Mouse (Mus musculus) cortical plate, adult 2 months (tissue): ENCODE data around the gene Pigk. TPM values are rescaled to one million over a fixed set of nuclear protein-coding genes. Genes with fewer than 3 reads are reported as not detected.

Source experiments
- H3K27ac ChIP-seq: fragments of 200-500 bp; 2 replicates; pipeline ENCODE4 v1.5.1; 2012; ENCODE audit warnings: low read length, control low read depth, inconsistent platforms; ENCODE audit not compliant: insufficient read depth
- H3K4me1 ChIP-seq: fragments of 200-500 bp; 2 replicates; pipeline ENCODE4 v1.6.1; 2011; ENCODE audit warnings: low read length; ENCODE audit not compliant: control insufficient read depth, insufficient read depth
- H3K4me3 ChIP-seq: fragments of 200-500 bp; 2 replicates; pipeline ENCODE4 v1.5.1; 2011; ENCODE audit warnings: mild to moderate bottlenecking, low read length, control low read depth; ENCODE audit not compliant: insufficient read depth
- CTCF ChIP-seq: fragments of 200-500 bp; IDR thresholded peaks from 2 replicates; pipeline ENCODE4 v1.5.1; 2011; ENCODE audit warnings: mild to moderate bottlenecking, control low read depth, low read length; ENCODE audit not compliant: insufficient read depth; ENCODE audit errors: extremely low read depth
- POLR2A ChIP-seq: fragments of 200-500 bp; IDR thresholded peaks from 2 replicates; pipeline ENCODE4 v1.6.1; 2011; ENCODE audit warnings: mild to moderate bottlenecking, low read length, control low read depth; ENCODE audit not compliant: insufficient read depth; ENCODE audit errors: extremely low read depth
- polyA plus RNA-seq: library from polyadenylated mRNA; depleted of rRNA; stranded (reverse); fragments of >200 nt; gene quantifications from 2 replicates; pipeline ENCODE4 v1.2.3, GENCODE M21; 2012

The Pigk gene
- polyA plus RNA-seq, 1 experiment = 25.2 TPM

DNA sequence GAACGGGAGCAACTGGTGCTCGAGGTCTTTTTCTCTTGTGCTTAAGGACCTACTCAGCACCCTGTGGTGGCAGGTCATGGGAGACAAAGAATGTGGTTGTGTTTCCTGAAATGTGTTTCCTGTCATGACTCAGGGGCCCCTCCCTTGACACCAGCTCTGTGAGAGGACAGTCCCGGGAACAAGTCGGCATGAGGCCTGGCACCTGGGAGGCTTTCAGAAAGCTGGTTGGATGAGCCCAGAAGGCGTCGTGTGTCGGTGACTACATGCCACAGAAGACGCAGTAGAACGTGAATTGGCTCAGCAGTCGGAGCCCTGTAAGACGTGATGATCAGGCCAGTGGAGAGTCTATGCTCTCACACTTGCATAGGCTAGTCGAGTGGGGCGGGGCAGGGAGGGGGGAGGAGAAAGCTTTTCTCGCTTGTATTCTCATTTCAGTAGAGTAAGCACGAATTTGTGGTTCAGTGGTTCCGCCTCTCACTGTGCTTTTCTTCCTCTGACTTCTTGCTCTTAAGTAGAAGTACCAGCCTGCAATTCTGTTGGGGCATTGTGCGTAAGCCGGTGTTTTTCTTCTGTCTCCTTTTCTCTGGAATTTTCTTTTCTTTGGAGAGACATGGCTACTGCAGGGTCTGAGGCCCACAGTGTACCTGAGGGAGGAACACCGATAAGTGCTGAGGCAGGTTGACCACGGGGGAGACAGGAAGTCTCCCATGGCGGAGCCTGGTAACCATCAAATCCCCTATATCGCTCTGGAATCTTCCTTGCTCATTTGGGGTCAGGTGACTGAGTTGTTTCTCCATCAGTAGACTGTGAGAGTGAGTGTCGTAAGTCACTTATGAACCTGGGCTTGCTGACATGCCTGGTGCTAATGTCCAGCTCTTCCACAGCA is 198.6 kb downstream of the Pigk start:
- H3K4me1 ChIP-seq = 0 out of 2 replicates have a peak, but pooled peaks cover 2% of the 10 kb centered on the region
- TF ChIP-seq CTCF = no peak
- TF ChIP-seq POLR2A = no peak
- no peak overlapping the region for H3K27ac ChIP-seq
- H3K4me3 ChIP-seq = no peak overlapping the region

- TF ChIP-seq CTCF (no peak), POLR2A (no peak)
- H3K4me1 ChIP-seq = 0 out of 2 replicates have a peak, but pooled peaks cover 2% of the 10 kb centered on the region
- no peak overlapping the region for H3K27ac ChIP-seq
- no peak overlapping the region for H3K4me3 ChIP-seq
These were observed 199.2 kb downstream of the Pigk start for GRCm38 (mm10) chr3:152913150-152913549.

- TF ChIP-seq POLR2A = no peak
- no peak for TF ChIP-seq CTCF
- Histone ChIP-seq H3K4me1 (0 out of 2 replicates have a peak, but pooled peaks cover 2% of the 10 kb centered on the region), H3K4me3 (no peak overlapping the region), H3K27ac (no peak overlapping the region)
These were observed 199.7 kb downstream of the Pigk start for GRCm38 (mm10) chr3:152913625-152914024.

DNA sequence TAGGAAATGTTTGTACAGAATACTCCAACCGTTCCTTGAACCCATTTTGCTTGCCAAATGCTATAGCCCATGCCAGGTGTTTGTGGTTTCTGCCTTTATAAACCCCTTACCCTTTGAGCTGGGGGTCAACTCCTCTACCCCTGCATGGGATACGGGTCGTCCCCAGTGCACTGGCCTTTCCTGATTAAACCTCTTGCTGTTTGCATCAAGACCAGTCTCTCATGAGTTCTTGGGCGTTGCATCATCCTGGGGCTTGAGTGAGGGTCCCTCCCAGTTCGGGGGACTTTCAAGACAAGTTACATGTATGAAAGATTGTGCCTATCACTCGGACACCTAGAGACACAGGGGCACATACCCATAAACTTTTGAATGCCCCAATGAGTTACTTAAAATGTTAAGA is 200.5 kb downstream of the Pigk start:
- Histone ChIP-seq H3K4me1 (0 out of 2 replicates have a peak, but pooled peaks cover 1% of the 10 kb centered on the region), H3K4me3 (no peak overlapping the region), H3K27ac (no peak overlapping the region)
- TF ChIP-seq POLR2A (no peak), CTCF (no peak)

- TF ChIP-seq CTCF (no peak), POLR2A (no peak)
- Histone ChIP-seq H3K4me1 (no peaks in the 10 kb centered on the region), H3K4me3 (no peak overlapping the region), H3K27ac (no peak overlapping the region)
These were observed 203.7 kb downstream of the Pigk start for GRCm38 (mm10) chr3:152917579-152917978.

- Histone ChIP-seq H3K4me3 (no peak overlapping the region), H3K4me1 (no peaks in the 10 kb centered on the region), H3K27ac (no peak overlapping the region)
- TF ChIP-seq CTCF = no peak
- no peak for TF ChIP-seq POLR2A
These were observed 205.2 kb downstream of the Pigk start for GRCm38 (mm10) chr3:152919101-152919500.

DNA sequence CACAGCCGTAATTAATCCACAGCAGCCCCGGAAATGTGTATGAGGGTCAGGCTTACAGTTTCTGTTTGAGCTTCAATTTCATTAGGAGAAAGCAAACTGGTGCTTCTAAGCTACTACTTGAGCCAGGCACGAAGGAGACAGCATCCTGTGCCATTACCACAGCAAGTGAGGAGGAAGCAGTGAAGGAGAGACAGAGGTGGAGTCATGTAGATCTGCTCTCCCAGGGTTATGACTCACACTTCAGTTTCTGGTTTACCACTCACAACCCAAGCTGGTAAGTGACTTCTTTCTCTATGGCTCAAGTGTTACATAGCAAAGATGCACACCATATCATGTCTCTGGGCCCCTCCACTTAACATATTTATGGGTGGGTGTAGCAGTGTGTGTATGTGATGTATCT is 206.5 kb downstream of the Pigk start:
- TF ChIP-seq POLR2A (no peak), CTCF (no peak)
- Histone ChIP-seq H3K4me1 (no peaks in the 10 kb centered on the region), H3K4me3 (no peak overlapping the region), H3K27ac (no peak overlapping the region)

DNA sequence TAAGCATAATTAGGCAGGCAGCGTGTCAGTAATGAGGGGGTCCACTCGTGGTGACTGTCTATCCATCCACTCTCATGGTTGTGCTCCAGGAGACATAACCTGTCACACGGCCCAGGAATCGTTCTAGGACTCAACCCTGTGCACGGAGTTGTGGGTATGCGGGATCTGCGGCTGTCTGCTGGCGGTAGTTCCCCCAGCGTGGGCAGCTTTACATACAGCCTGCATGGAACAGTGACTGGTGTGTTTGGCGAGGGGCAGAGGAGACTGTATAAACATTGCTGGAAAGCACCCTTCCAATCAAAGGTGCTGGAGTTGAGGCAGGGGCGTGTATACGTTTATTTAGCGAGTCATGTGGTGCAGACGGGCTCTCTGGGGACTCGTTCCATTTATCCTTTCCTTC is 209.6 kb downstream of the Pigk start:
- Histone ChIP-seq H3K4me3 (no peak overlapping the region), H3K27ac (no peak overlapping the region), H3K4me1 (peaks cover 1% of the 10 kb centered on the region; the same call in 1 of the 2 replicates)
- TF ChIP-seq POLR2A = no peak
- TF ChIP-seq CTCF = no peak

DNA sequence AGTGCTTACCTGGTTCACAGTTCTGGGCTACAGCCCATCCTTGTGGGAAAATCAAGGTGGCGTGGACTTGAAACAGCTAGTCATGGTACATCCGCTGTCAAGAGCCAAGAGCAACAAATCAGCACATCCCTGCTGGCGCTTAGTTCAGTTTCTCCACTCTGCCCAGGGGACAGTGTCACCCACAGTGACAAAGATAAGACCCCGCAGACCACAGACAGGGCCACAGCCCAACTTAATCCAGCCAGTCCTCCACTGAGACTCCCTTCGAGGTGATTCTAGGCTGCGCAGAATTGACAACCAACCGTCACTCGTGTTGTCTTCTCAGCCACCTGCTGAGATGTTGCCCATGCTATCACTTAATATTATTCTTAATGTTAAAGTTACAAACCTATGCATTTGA is 211.5 kb downstream of the Pigk start:
- H3K4me1 ChIP-seq = peaks cover 4% of the 10 kb centered on the region
- TF ChIP-seq CTCF (no peak), POLR2A (no peak)
- H3K4me3 ChIP-seq = no peak overlapping the region
- H3K27ac ChIP-seq = no peak overlapping the region

GRCm38 (mm10) chr3:152926166-152926565 is 212.3 kb downstream of the Pigk start:
- TF ChIP-seq CTCF (no peak), POLR2A (no peak)
- Histone ChIP-seq H3K4me3 (no peak overlapping the region), H3K27ac (no peak overlapping the region), H3K4me1 (peaks cover 6% of the 10 kb centered on the region)
